Mouse (Mus musculus) layer of hippocampus, postnatal 25 days (tissue): ENCODE results near the gene Aig1. TPM values are rescaled to one million over a fixed set of nuclear protein-coding genes. Genes with fewer than 3 reads are reported as not detected.

Source experiments
- DNase-seq, 2 experiments: peaks; one replicate each; pipeline ENCODE4 v3.0.0; 2022; ENCODE audit warnings: mixed read lengths in 2 of 2, low spot score in 1 of 2; ENCODE audit errors: extremely low spot score in 1 of 2
- total RNA-seq, 2 experiments: library from RNA; stranded (reverse); gene quantifications; 2 replicates each; pipeline ENCODE4 v1.2.3; 2021

Aig1 gene
- total RNA-seq, 2 experiments from 2014 or later, result 57.7 to 62.6 TPM

DNA sequence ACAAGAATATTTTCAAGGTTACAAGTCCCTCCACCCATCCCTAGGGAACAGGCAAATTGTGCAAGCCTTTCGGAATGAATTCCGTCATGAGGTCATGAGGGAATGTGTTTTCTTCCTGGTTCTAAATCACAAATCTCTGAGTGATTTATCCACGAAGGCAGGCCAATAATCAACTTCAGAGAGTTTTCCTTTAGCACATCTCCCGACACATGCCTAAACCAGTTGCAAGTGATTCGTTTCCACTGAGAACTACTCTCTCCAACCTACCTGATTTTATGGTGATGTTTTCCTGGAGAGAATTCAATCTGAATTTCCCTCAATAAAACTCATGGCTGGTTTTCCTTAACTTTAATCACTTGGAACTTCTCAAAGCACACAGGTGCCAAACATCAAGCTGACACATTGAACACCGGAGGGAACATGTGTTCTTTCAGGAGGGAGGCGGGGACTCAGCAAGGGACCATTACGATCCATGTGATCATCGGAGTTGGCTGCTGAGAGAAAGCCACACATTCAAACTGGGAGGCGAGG, 201.5 kb downstream of the Aig1 start:
- no peak for DNase-seq

DNA sequence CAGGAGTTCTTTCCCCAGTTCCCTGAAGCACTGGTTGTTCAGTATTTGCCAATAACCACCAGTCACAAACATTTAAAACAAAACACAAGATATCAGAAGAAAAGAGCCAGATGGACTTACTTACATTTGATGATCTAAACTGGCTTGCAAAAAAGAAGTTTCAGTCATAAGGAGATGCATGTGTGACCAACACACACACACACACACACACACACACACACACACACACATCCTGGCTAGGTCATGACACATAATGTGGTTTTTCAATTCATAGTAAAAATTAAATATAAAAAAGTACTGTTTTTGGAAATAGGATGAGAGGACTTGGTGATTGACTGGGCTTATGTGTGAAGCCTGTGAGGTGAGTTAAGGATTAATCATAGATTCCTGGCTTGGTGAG, 205.3 kb downstream of the Aig1 start:
- DNase-seq, result no peak

DNA sequence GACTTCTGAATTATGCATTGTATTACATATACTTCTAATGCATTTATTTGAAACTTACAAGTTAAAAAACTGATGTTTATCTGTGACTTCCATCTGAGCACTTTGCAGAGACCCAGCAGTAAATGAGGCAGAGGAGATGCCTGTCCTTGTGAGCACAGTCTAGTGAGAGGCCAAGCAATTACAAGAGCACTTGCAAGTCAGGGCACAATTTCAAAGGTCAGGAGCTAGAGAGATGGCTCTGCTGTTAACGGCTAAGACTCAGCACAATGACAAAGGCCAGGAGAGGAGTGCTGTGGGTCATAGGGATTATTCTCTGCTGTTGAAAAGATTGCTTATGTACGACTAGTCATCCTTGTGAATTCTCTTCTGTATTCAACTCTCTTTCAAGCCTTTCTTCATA, 209.0 kb downstream of the Aig1 start:
- DNase-seq, result no peak

DNA sequence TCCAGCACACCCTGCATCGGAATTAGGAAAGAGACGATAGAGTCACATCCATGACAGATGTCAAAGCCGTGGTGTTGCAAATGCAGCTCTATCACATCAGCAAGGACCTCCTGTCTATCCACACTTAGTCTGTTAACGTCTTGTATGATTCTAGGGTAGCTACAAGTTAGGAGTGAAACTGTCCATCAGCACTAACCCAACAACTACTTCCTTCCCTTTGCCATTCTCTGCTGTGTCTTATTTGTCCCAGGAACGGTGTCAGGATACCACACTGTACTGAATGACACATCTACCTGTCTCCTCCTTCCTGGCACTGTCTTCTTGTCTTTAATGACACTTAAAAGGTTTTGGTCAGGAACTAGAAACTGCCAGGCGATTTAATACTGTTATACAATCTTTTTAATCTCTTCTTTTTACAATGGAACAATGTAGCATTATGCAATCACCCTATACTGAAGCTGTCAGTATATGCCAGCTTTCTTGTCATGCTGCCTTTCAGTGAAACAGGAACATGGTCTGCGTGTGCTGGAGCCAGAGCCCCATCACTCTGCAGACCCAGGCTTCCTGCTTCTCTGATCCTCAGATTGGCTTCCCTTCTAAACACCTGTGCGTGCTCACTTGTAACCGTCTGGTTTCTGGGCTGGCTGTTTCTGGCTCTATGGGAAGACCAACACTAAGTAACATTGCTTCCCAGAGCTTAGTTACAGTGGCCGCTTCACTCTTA, 214.9 kb downstream of the Aig1 start:
- no peak for DNase-seq

DNA sequence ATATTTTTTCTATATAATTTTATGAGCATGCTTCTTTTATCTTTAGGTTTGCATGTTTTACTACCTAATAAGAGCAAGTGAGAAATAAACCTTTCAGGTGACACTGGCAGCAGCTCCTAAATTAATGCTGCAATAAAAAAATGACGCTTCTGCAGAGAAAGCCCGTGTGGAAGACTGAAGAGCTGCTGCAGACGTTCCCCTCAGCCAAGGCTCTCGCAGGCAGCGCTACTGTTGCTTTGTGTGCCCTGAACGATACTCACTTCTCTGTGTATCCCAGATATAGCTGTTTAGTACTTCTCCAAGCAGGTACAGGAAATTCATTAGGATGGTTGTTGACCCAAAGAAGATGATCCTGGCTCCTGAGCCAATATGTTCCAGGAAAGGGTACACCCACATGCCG, 215.5 kb downstream of the Aig1 start:
- DNase-seq, result no peak

DNA sequence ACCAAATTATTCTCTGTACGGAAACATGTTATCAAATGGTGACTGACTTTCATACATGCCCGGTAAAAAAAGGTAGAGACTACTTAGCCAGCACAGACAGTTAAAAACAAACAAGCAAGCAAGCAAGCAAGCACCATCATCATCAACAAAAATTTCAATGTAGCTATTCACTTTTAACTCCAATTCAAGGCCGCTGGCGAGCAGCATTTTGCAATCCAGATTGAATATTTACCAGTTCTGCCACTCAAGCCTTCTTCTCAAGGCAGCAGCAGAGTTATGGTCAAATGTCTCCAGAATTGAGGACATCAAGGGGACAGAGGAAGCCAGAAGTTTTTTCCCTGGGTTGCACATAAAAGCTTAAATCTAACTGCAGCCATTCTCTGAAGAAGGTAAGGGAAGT, 216.7 kb downstream of the Aig1 start:
- DNase-seq, result no peak

DNA sequence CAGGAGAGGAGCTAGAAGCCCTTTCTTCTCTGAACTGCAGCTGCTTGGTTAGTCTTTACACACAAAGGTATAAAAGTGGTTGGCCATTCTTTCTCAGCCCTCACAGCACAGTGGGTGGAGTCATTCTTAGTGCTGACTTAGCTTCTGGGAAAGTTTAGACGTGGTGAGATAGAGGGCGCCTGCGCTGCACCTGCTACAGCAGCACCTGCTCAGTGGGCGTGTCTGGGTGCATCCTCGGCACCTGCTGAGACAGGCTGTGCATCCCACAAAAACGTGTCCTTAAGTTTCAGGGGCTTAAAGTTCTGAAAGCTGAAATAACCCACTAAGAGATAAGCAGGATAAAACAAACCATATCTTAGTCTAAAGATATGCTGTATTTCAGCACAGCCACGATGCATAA, 227.0 kb downstream of the Aig1 start:
- DNase-seq, result no peak

DNA sequence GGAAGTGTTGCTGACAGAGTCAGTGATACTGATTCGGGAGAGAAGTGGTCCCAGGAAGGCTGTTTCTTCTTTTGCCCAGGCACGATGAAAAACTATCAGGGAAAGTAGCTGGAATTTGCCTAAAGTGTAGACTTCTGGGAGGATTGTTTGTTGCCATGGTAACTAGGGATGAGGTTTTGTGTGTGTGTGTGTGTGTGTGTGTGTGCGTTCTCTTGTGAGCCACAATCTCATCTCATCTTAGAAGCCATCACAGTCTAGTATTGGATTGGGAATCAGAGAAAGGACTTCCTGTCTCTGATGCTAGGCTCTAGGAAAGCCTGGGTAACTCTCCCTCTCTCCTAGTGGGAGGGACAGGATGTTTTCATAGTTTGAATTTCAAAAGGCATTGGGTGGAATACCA, 237.0 kb downstream of the Aig1 start:
- DNase-seq, result no peak

DNA sequence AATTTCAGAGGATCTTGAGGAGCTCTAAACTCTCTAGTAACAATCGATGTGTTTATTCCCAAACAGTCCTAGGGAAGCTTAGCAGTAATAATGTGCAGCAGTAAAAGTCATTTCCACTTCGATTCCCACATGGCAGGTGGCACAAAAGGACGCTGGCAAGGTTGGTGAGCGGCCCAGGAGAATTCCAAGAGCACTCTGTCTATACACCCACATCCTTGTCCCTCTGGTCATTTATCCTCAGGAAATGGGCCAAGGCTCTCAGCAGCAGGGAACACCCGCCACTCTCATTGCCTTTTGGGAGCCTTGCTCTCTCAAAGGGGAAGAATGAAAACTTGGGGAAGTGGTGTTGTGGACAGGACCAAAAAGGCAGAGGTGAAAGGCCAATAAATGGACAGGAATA, 245.0 kb downstream of the Aig1 start:
- no peak for DNase-seq

DNA sequence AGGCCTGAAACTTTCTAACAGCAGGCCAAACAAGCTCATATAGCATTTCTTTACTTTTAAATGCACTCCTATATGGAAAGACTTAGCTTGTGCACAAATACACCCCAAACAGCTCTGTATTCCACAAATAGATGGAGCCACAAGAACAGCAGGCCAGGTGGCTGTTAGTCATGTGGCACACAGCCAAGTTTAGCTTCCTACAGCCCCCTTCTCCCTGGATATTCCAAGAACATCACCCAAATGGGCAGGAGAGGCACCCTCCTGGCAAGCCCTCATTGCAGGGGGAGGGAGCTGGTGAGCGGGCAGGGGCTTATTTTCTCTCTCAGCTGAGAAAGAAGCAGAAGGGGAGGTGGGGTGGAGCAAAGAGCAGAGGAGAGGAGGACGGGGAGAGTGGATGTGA, 267.9 kb downstream of the Aig1 start:
- no peak for DNase-seq

DNA sequence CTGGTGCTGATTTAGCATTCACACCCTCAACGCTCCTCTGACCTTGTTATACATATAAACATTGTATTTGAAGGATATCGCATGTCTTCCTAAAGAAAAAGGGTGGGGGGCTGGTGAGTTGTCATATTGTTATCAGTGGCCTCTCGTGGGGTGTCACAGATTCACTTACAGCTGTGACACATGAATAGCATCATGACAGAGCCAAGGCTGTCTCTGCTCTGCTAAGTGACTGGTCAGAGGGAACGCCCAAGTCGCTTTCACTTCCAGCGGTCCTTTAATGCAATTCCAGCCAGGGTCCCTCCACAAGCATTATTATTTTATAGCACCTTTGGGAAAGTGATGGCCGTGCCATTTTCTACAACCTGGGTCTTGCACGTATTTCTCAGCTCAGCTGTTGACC, 271.3 kb downstream of the Aig1 start:
- DNase-seq, result no peak

Other genes with a start within 250 kb of the Aig1 start
- 100 to 1,000 TPM; 202 to 236 TPM for gene Hivep2, start 97.1 kb upstream of the Aig1 start, total RNA-seq